Mouse (Mus musculus) MEL (cell line): ENCODE results near the gene Zfp651. TPM values are rescaled to one million over a fixed set of nuclear protein-coding genes. Genes with fewer than 3 reads are reported as not detected.

ENCODE experiments used
- DNase-seq: peaks from one replicate; pipeline ENCODE4 v3.0.0; 2011; ENCODE audit warnings: low read depth, low spot score
- H3K27ac ChIP-seq: 2 replicates; pipeline ENCODE4 v1.5.1; 2012; ENCODE audit warnings: low read depth, mild to moderate bottlenecking, control low read depth, low read length, moderate library complexity; ENCODE audit not compliant: control insufficient read depth
- H3K27me3 ChIP-seq, 2 experiments: fragments of 150-350 bp in 1 of 2; sonication (generic) in 1 of 2; 2 replicates each; pipeline ENCODE4 v1.6.1; 2012; ENCODE audit warnings: low read length in 2 of 2, mild to moderate bottlenecking in 2 of 2, improper control_type of control experiment in 1 of 2, moderate library complexity in 1 of 2; ENCODE audit not compliant: insufficient read depth in 2 of 2, control insufficient read depth in 1 of 2
- H3K36me3 ChIP-seq, 2 experiments: 2 replicates each; pipeline ENCODE4 v1.6.1; 2012 to 2014; ENCODE audit warnings: low read length in 2 of 2, improper control_type of control experiment in 1 of 2, inconsistent platforms in 1 of 2, mild to moderate bottlenecking in 1 of 2; ENCODE audit not compliant: insufficient read depth in 2 of 2, control insufficient read depth in 1 of 2
- H3K4me1 ChIP-seq, 2 experiments: fragments of 150-350 bp in 1 of 2; sonication (generic) in 1 of 2; 2 replicates each; pipeline ENCODE4 v1.6.1; 2012; ENCODE audit warnings: low read length in 2 of 2, improper control_type of control experiment in 1 of 2, mild to moderate bottlenecking in 1 of 2; ENCODE audit not compliant: insufficient read depth in 2 of 2, control insufficient read depth in 1 of 2
- H3K4me3 ChIP-seq, 2 experiments: fragments of 150-350 bp in 1 of 2; sonication (generic) in 1 of 2; 2 replicates each; pipeline ENCODE4 v1.5.1; 2012; ENCODE audit warnings: low read depth in 2 of 2, low read length in 2 of 2, mild to moderate bottlenecking in 2 of 2, moderate library complexity in 2 of 2, control low read depth in 1 of 2, improper control_type of control experiment in 1 of 2; ENCODE audit not compliant: control insufficient read depth in 1 of 2, insufficient read depth in 1 of 2
- H3K79me2 ChIP-seq: 2 replicates; pipeline ENCODE4 v1.6.1; 2012; ENCODE audit warnings: mild to moderate bottlenecking, low read length, moderate library complexity; ENCODE audit not compliant: control insufficient read depth, poor library complexity, insufficient read depth
- H3K9ac ChIP-seq: 2 replicates; pipeline ENCODE4 v1.6.1; 2012; ENCODE audit warnings: low read depth, mild to moderate bottlenecking, control low read depth, low read length, moderate library complexity; ENCODE audit not compliant: control insufficient read depth, poor library complexity, severe bottlenecking
- H3K9me3 ChIP-seq: fragments of 150-350 bp; sonication (generic); replicated peaks from 2 replicates; pipeline ENCODE4 v1.6.1; 2012; ENCODE audit warnings: mild to moderate bottlenecking, low read length, improper control_type of control experiment, moderate library complexity; ENCODE audit not compliant: insufficient read depth
- BHLHE40 ChIP-seq: IDR thresholded peaks from 2 replicates; pipeline ENCODE4 v1.6.1; 2012; ENCODE audit warnings: low read depth, mild to moderate bottlenecking, inconsistent platforms, low read length, improper control_type of control experiment, borderline replicate concordance
- CHD1 ChIP-seq: IDR thresholded peaks from 2 replicates; pipeline ENCODE4 v1.6.1; 2012; ENCODE audit warnings: low read depth, mild to moderate bottlenecking, inconsistent platforms, low read length, improper control_type of control experiment
- E2F4 ChIP-seq: IDR thresholded peaks from 2 replicates; pipeline ENCODE4 v1.6.1; 2011; ENCODE audit warnings: low read depth, low read length, improper control_type of control experiment, borderline replicate concordance
- ELF1 ChIP-seq: IDR thresholded peaks from 2 replicates; pipeline ENCODE4 v1.6.1; 2014; ENCODE audit warnings: low read depth, mild to moderate bottlenecking, inconsistent platforms, low read length, improper control_type of control experiment, moderate library complexity
- HCFC1 ChIP-seq: IDR thresholded peaks from 2 replicates; pipeline ENCODE4 v1.6.1; 2012; ENCODE audit warnings: low read depth, mild to moderate bottlenecking, inconsistent platforms, low read length, improper control_type of control experiment, moderate library complexity
- JUND ChIP-seq: IDR thresholded peaks from 2 replicates; pipeline ENCODE4 v1.6.1; 2011; ENCODE audit warnings: low read depth, mild to moderate bottlenecking, improper control_type of control experiment, low read length
- KAT2A ChIP-seq: conservative IDR thresholded peaks from 2 replicates; pipeline ENCODE4 v1.6.1; 2012; ENCODE audit warnings: low read depth, low read length, improper control_type of control experiment, inconsistent platforms
- MAX ChIP-seq: IDR thresholded peaks from 2 replicates; pipeline ENCODE4 v1.6.1; 2011; ENCODE audit warnings: low read length, improper control_type of control experiment
- MAZ ChIP-seq: IDR thresholded peaks from 2 replicates; pipeline ENCODE4 v1.6.1; 2012; ENCODE audit warnings: low read depth, mild to moderate bottlenecking, inconsistent platforms, low read length, improper control_type of control experiment
- MXI1 ChIP-seq: IDR thresholded peaks from 2 replicates; pipeline ENCODE4 v1.6.1; 2011; ENCODE audit warnings: mild to moderate bottlenecking, low read depth, low read length, improper control_type of control experiment
- NRF1 ChIP-seq: IDR thresholded peaks from 2 replicates; pipeline ENCODE4 v1.6.1; 2014; ENCODE audit warnings: low read depth, mild to moderate bottlenecking, inconsistent platforms, low read length, improper control_type of control experiment, moderate library complexity; ENCODE audit not compliant: poor library complexity, insufficient read depth, severe bottlenecking
- POLR2A ChIP-seq, 2 experiments: IDR thresholded peaks; 2 replicates each; pipeline ENCODE4 v1.6.1; 2011 to 2012; ENCODE audit warnings: low read length in 2 of 2, mild to moderate bottlenecking in 2 of 2, control low read depth in 1 of 2, improper control_type of control experiment in 1 of 2, low read depth in 1 of 2, moderate library complexity in 1 of 2; ENCODE audit not compliant: control insufficient read depth in 1 of 2, insufficient read depth in 1 of 2, poor library complexity in 1 of 2
- POLR2AphosphoS2 ChIP-seq: IDR thresholded peaks from 2 replicates; pipeline ENCODE4 v1.6.1; 2011; ENCODE audit warnings: low read length, improper control_type of control experiment
- RAD21 ChIP-seq: IDR thresholded peaks from 2 replicates; pipeline ENCODE4 v1.6.1; 2011; ENCODE audit warnings: mild to moderate bottlenecking, low read depth, low read length, improper control_type of control experiment
- RCOR1 ChIP-seq: IDR thresholded peaks from 2 replicates; pipeline ENCODE4 v1.6.1; 2012; ENCODE audit warnings: low read depth, mild to moderate bottlenecking, inconsistent platforms, low read length, improper control_type of control experiment
- SIN3A ChIP-seq: IDR thresholded peaks from 2 replicates; pipeline ENCODE4 v1.6.1; 2012; ENCODE audit warnings: low read length, improper control_type of control experiment, inconsistent platforms
- TBP ChIP-seq: IDR thresholded peaks from 2 replicates; pipeline ENCODE4 v1.8.0; 2011; ENCODE audit warnings: low read depth, low read length, improper control_type of control experiment
- TCF12 ChIP-seq: IDR thresholded peaks from 2 replicates; pipeline ENCODE4 v1.6.1; 2014; ENCODE audit warnings: low read depth, mild to moderate bottlenecking, inconsistent platforms, low read length, improper control_type of control experiment, moderate library complexity
- UBTF ChIP-seq: IDR thresholded peaks from 2 replicates; pipeline ENCODE4 v1.6.1; 2012; ENCODE audit warnings: low read depth, mild to moderate bottlenecking, inconsistent platforms, low read length, improper control_type of control experiment, moderate library complexity, borderline replicate concordance; ENCODE audit not compliant: insufficient read depth
- USF2 ChIP-seq, 2 experiments: IDR thresholded peaks; 2 replicates each; pipeline ENCODE4 v1.6.1; 2011 to 2012; ENCODE audit warnings: improper control_type of control experiment in 2 of 2, low read length in 2 of 2, borderline replicate concordance in 1 of 2, inconsistent platforms in 1 of 2, low read depth in 1 of 2, mild to moderate bottlenecking in 1 of 2; ENCODE audit not compliant: insufficient read depth in 1 of 2
- ZNF384 ChIP-seq: IDR thresholded peaks from 2 replicates; pipeline ENCODE4 v1.6.1; 2012; ENCODE audit warnings: low read depth, mild to moderate bottlenecking, inconsistent platforms, low read length, improper control_type of control experiment
- polyA plus RNA-seq, 2 experiments: library from polyadenylated mRNA; stranded (reverse) in 1 of 2; unstranded in 1 of 2; fragments of >175 nt in 1 of 2; fragments of >200 nt in 1 of 2; gene quantifications; 2 replicates each; pipeline versions ENCODE4 v1.2.1 to v1.2.4; 2012; ENCODE audit warnings: low replicate concordance in 2 of 2, low read depth in 1 of 2; ENCODE audit not compliant: insufficient read length in 2 of 2, insufficient read depth in 1 of 2, missing spikeins in 1 of 2
- total RNA-seq: library from RNA; depleted of rRNA; stranded (reverse); fragments of 300-350 nt; gene quantifications from 2 replicates; pipeline ENCODE4 v1.2.3, GENCODE M21; 2012

Zfp651 gene
- total and polyA plus RNA-seq, 3 experiments: 0.07 to 0.12 TPM; not detected in 1

GRCm38 (mm10) chr9:121757432-121757831 lies 1.7 kb upstream of the Zfp651 start:
- no peak overlapping the region for H3K4me3 ChIP-seq
- H3K4me1 ChIP-seq: no peaks in the 10 kb centered on the region
- no peak overlapping the region for H3K27ac ChIP-seq
- no peak overlapping the region for H3K9ac ChIP-seq
- H3K27me3 ChIP-seq: no peaks in the 10 kb centered on the region
- H3K79me2 ChIP-seq: no peaks in the 10 kb centered on the region
- TF ChIP-seq HCFC1 (no peak), ZNF384 (0 out of 2 replicates have a peak, but pooled peaks have one; percentile 6)
- DNase-seq: peak; percentile 50
- H3K36me3 ChIP-seq: peaks cover 0 to 13% of the 10 kb centered on the region in 2 experiments; a peak in 2 of 4 replicates
- no peaks in the 10 kb centered on the region for H3K9me3 ChIP-seq

DNA sequence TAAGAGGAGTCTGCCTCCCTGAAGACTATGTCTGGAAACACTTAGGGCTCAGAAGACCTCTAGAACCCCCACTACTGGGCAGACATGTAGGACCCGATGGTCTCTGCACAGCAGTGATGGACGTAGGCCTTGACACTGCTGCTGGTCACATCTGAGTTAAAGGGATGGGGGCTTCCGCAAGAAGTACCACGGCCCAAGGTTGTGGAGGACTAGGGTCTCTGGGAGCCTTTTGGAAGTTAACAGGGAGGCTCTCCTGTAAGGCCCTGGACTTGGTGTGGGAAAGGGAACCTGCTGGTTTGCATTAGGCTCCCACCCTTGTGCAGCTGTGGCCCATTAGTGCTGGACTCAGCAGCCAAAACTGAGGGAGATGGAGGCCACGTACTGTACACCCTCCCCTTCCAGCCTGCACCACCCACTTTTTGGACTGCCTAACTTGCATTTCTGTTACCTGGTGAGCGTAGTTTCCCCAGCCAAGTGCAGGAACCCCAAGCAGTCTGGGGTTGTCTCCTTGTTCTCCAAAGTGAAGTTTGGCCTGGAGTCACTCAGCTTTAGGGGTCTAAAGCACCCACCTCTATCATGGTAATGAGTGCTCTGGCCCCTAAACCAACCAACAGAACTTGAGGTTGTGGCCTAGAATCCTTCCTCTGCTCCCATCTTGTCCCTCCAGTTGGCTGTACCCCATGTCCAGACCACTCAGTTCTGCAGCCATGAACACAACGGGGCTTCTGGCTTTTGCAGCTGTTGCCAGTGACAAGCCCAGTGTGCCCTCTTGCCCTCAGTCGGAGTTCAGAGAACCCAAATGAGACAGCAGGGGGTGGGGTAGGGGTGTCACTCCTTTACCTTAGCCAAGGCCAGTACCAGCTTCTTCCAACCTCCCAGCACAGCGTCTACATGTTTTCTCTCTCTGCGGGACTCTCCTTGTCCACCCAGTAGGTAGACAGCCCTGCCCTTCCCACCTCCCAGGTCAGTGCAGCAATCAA lies 1.0 kb upstream of the Zfp651 start:
- no peaks in the 10 kb centered on the region for H3K9me3 ChIP-seq
- no peak overlapping the region for H3K27ac ChIP-seq
- H3K4me1 ChIP-seq: no peaks in the 10 kb centered on the region
- no peaks in the 10 kb centered on the region for H3K79me2 ChIP-seq
- DNase-seq: peak; percentile 14
- no peak overlapping the region for H3K4me3 ChIP-seq
- no peak overlapping the region for H3K9ac ChIP-seq
- no peaks in the 10 kb centered on the region for H3K27me3 ChIP-seq
- TF ChIP-seq HCFC1: no peak
- TF ChIP-seq POLR2AphosphoS2: peak; percentile 70; the same call in 1 of the 2 replicates
- TF ChIP-seq TBP: no peak
- no peak for TF ChIP-seq NRF1
- TF ChIP-seq CHD1: no peak
- no peak for TF ChIP-seq BHLHE40
- no peak for TF ChIP-seq E2F4
- TF ChIP-seq, all 39 proteins: peak for 1
- H3K36me3 ChIP-seq: peaks cover 0 to 13% of the 10 kb centered on the region in 2 experiments; a peak in 2 of 4 replicates

DNA sequence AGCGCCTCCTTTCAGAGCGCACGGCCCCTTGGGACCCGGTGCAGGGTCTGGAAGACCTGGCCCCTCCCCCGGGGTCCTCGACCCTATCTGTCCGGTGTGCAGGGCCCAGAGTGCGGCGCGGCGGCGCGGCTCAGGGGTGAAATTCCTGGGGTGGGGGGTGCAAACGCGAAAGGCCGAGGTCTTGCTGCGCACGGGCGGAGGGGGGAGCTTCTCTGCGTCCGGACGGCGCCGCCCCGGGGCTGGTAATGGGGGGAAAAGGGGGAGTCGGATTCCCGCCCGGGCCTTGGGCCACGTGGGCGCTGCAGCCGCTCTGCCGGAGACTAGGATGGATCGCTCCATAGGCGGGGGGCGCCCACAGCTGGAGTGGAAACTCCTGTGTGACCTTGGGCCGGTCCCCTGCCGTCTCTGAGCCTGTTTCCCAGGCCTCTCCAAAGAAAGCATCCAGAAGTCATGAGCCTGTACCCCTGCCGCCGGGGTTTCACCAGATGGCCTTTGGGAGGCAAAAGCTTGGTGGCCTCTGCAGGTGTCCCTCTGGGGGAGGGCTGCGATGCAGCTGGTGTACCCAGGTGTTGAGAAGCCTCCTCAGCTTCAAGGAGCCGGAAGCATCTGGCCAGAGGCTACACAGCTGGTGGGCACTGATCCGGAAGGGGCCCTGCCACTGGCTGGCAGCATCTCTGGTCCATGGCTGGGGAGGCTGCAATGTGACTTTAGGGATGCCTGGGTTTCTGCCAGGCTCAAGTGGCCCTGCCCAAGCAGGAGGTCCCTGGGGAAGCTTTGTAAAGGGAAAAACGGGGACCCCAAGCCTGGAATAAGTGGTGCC lies 1.4 kb downstream of the Zfp651 start:
- no peaks in the 10 kb centered on the region for H3K27me3 ChIP-seq
- H3K9me3 ChIP-seq: no peaks in the 10 kb centered on the region
- no peak for DNase-seq
- H3K79me2 ChIP-seq: no peaks in the 10 kb centered on the region
- H3K4me1 ChIP-seq: no peaks in the 10 kb centered on the region
- no peak overlapping the region for H3K4me3 ChIP-seq
- H3K36me3 ChIP-seq: peaks cover 0 to 3% of the 10 kb centered on the region in 2 experiments; a peak in 2 of 4 replicates
- no peak overlapping the region for H3K9ac ChIP-seq
- H3K27ac ChIP-seq: no peak overlapping the region
- TF ChIP-seq POLR2A (IDR thresholded peaks at IDR 0.05; ENCODE audit: control insufficient read depth in 1 of 2, insufficient read depth in 1 of 2, low read depth in 1 of 2, low read length in 2 of 2, poor library complexity in 1 of 2) (no peak), USF2 (IDR thresholded peaks at IDR 0.05; ENCODE audit: borderline replicate concordance in 1 of 2, insufficient read depth in 1 of 2, low read depth in 1 of 2, low read length in 2 of 2) (no peak), RCOR1 (no peak), SIN3A (no peak), MXI1 (no peak), KAT2A (no peak), TCF12 (no peak), JUND (no peak), ZNF384 (no peak), CHD1 (no peak), RAD21 (no peak), MAX (no peak), UBTF (no peak), ELF1 (no peak), BHLHE40 (no peak), MAZ (no peak)
